Mouse (Mus musculus) kidney, postnatal 14 days (tissue): ENCODE measurements around the gene Map3k5.

Experiments used
- DNase-seq: peaks from one replicate; pipeline ENCODE4 v3.0.0; 2022; ENCODE audit warnings: mixed read lengths

Gene Map3k5

DNA sequence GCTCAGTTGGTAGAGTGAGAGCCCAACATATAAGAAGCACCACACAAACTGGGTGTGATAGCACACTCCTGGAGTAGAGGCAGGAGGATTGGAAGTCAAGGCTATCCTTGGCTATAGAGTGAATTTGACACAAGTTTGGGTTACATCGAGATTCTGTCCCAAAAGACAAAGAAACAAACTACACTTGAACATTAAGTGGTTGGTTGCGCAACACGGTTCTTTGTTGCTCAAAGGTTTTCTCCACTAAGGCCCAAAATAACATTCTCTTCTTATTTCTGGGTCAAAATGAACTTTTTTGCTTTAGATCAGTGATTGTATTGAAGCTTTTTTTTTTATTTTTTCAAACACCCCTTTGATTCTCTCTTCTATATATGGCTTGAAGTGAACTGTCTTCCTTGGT is 75.7 kb downstream of the Map3k5 start:
- no peak for DNase-seq

GRCm38 (mm10) chr10:20018406-20018805 is 84.1 kb downstream of the Map3k5 start:
- no peak for DNase-seq

- DNase-seq, result no peak
These were observed 84.5 kb downstream of the Map3k5 start for GRCm38 (mm10) chr10:20018806-20019205.

DNA sequence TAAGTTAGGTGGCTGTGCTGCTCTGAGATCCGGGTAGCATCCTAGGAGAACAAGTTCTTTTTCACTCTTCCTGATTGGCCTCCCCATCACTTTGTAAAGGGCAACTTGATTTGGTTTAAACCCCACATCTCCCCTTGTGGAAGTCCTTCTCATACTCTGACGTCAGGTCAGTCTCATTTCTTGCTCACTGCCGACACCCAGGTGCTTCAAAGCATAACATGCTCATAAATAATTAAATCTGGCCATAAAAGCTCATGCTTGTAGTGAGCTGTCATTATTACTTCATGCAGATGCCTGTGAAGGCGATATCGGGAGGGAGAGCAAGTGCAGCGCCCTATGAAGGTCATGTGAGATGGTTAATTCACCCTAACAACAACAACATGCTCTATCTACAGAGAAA is 87.0 kb downstream of the Map3k5 start:
- DNase-seq, result no peak

- no peak for DNase-seq
These were observed 87.6 kb downstream of the Map3k5 start for GRCm38 (mm10) chr10:20021670-20022468.

GRCm38 (mm10) chr10:20022608-20023340 is 88.5 kb downstream of the Map3k5 start:
- no peak for DNase-seq

DNA sequence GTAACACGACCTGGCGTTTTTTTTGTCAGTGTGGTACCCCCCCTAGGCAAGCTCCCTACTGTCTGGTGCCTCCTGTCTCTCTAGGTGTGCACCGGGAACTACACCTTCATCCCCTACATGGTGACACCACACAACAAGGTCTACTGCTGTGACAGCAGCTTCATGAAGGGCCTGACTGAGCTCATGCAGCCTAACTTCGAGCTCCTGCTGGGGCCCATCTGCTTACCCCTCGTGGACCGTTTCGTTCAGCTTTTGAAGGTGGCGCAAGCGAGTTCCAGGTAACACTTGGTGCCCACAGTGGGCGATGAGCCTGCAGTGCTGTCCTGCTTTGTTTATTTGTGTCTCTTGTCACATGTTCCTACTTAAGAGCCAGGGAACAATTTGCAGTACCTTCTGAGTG is 89.3 kb downstream of the Map3k5 start:
- DNase-seq, result no peak

GRCm38 (mm10) chr10:20024891-20025290 is 90.6 kb downstream of the Map3k5 start:
- DNase-seq, result no peak

- no peak for DNase-seq
These were observed 91.7 kb downstream of the Map3k5 start for GRCm38 (mm10) chr10:20025781-20026520.

- no peak for DNase-seq
These were observed 96.4 kb downstream of the Map3k5 start for GRCm38 (mm10) chr10:20030703-20031102.

DNA sequence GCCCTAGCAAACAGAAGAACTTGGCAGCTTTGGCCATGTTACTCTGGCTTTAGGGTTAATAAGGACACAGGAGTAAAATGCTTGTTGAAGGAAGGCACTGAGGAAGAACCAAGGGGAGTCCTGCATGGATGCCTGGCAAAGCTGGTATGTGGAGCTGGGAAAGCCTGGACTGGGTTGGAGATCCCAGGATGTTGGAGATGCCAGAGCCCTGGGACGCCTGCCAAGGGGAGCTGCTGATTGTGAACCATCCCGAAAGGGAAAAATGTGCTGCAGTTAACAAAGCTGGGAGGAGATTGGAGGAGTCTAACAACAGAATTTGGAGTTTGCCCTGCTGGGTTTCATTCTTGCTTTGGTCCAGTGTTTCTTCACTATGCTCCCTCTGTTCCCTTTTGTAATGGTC is 97.7 kb downstream of the Map3k5 start:
- DNase-seq, result peak; percentile 94

DNA sequence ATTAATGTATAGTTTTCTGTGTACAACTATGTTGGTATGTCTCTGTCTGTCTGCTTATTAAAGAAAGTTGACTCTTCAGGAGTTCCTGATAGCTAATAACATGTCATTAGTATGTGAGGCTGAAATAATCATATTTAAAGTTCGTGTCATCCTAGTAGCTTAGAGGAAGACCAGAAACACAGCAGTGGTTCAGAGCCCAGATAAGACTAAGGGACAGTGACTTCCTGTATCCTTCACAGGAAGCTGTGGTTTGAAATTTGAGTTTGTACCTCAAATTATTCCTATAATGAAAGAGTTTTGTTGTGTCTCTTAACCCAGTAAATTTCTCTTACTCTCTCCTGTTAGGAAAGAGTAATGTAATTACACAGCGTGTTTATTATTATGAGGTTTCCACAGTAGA is 102.1 kb downstream of the Map3k5 start:
- no peak for DNase-seq

- no peak for DNase-seq
These were observed 102.6 kb downstream of the Map3k5 start for GRCm38 (mm10) chr10:20036846-20037245.

- no peak for DNase-seq
These were observed 105.3 kb downstream of the Map3k5 start for GRCm38 (mm10) chr10:20039531-20039930.

GRCm38 (mm10) chr10:20040116-20040515 is 105.8 kb downstream of the Map3k5 start:
- DNase-seq, result peak; percentile 70

- no peak for DNase-seq
These were observed 106.4 kb downstream of the Map3k5 start for GRCm38 (mm10) chr10:20040677-20041076.

DNA sequence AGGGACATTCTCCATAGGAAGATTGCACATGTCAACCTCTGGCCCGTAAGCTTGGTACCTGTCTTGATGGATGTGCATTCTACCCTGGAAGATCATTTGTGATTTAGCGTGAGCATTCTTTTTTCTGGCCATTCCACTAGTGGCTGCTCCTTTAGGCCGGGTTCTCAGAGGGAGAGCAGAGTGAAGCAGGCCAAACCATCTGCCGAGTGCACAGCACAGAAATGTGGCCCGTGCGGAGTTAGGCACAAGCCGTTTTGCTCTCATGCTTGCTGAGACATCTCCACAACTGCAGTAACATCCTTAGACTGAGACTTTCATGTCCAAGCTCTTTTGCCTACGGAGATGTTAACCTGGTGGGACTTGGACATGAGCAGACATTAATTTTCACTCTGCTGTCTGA is 107.8 kb downstream of the Map3k5 start:
- no peak for DNase-seq

DNA sequence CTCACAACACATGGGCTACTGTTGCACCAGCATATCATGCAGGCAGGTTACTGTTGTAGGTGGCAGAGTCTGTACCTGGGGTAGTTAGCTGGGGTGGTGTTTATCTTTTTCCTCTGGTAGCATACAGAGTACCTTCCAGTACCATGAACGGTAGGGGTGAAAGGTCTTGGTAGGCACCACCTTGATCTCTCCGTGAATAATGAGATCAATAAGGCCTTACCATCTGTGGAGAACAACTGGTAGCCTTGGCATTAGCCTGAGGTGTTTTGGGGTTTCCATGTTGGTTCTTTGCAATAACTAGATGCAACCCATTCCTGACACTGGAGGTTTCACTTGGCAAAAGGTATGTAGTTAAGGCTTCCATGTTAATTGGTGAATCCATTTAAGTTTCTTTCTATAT is 109.8 kb downstream of the Map3k5 start:
- no peak for DNase-seq

- DNase-seq, result peak; percentile 91
These were observed 111.6 kb downstream of the Map3k5 start for GRCm38 (mm10) chr10:20045733-20046495.

DNA sequence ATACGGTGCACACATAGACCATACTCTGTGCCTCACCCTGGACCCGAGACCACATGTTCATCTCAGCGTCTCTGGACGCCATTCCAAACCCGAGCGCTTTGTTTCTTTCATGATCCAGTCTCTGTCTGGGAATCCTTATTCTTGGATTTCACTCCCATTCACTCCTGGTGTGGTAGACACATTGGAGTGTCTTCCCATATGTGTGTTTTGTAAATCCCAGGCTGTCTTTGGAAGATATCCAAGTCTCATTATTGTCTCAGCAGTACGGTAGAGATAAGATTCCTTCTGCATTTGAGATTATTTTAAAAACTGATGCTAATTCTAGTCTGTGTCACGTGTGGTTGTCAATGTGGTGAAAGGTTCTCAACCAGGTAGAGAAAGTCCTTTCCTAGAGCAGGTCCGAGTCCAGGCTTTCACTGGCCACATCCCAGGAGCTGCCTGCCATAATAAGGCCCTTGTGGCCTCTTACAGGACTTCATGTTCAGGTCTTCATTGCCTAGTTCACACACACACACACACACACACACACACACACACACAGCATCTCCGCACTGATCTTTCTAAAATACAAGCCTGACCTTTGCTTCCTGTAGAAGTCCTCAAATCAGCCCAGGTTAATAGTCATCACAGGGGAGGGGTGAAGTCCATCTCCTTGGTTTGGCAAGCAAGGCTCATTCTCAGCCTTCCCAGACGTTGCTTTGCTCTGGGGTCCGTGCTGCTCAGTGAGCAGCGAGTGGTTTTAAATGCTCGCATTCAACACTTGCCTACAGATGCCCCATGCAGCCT is 122.8 kb downstream of the Map3k5 start:
- DNase-seq, result peak; percentile 61

DNA sequence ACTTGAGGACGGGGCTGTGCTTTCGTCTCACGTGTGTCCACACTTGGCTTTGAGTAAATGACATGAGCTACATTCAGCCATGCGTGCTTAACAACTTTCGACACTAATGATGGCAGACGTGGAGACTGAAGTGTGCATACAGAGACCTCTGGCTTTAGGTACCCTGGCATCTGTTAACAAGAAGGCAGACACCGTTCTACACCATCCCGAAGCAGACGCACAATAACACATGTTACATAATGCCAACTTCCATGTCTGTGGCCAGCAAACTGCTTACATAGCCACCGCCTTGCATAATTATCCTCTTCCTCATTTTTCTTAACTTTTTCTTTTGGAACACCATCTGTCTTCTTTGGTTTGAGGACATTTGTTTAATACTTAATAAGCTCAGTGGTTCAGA is 123.8 kb downstream of the Map3k5 start:
- DNase-seq, result no peak

- DNase-seq, result no peak
These were observed 124.6 kb downstream of the Map3k5 start for GRCm38 (mm10) chr10:20058841-20059240.
